Mouse (Mus musculus) spleen, postnatal 36 days (tissue): ENCODE results near the gene Hspb9.

Experiments
- DNase-seq, 2 experiments: peaks; one replicate each; pipeline ENCODE4 v3.0.0; 2022; ENCODE audit warnings: low spot score in 2 of 2, mixed read lengths in 1 of 2

The Hspb9 gene

GRCm38 (mm10) chr11:100730477-100731205, 17.0 kb downstream of the Hspb9 start:
- DNase-seq: no peak

- no peak for DNase-seq
Measured at GRCm38 (mm10) chr11:100735134-100735865, 21.6 kb downstream of the Hspb9 start.

GRCm38 (mm10) chr11:100735954-100736745, 22.5 kb downstream of the Hspb9 start:
- peak in 1 of 2 experiments; percentile 41 for DNase-seq

GRCm38 (mm10) chr11:100736746-100737080, 23.1 kb downstream of the Hspb9 start:
- DNase-seq: no peak

GRCm38 (mm10) chr11:100737105-100737733, 23.6 kb downstream of the Hspb9 start:
- peak; percentile 44 to 55 for DNase-seq

GRCm38 (mm10) chr11:100738066-100738604, 24.5 kb downstream of the Hspb9 start, which contains the start of gene Rab5c:
TSS of gene Rab5c (minus strand) at chr11:100738215.
- DNase-seq: peak; percentile 99 to 100

- DNase-seq: no peak
Measured at GRCm38 (mm10) chr11:100738749-100739148, 25.1 kb downstream of the Hspb9 start.

GRCm38 (mm10) chr11:100741348-100741747, 27.7 kb downstream of the Hspb9 start:
- no peak for DNase-seq

- DNase-seq: peak; percentile 39 to 56
Measured at GRCm38 (mm10) chr11:100745085-100745484, 31.4 kb downstream of the Hspb9 start.

GRCm38 (mm10) chr11:100746546-100746945, 32.9 kb downstream of the Hspb9 start:
- no peak for DNase-seq

GRCm38 (mm10) chr11:100747114-100747513, 33.5 kb downstream of the Hspb9 start:
- DNase-seq: no peak

- no peak for DNase-seq
Measured at GRCm38 (mm10) chr11:100748620-100749019, 35.0 kb downstream of the Hspb9 start.

- DNase-seq: no peak
Measured at GRCm38 (mm10) chr11:100749469-100749868, 35.8 kb downstream of the Hspb9 start.

- DNase-seq: no peak
Measured at GRCm38 (mm10) chr11:100750127-100750526, 36.5 kb downstream of the Hspb9 start.

- DNase-seq: no peak
Measured at GRCm38 (mm10) chr11:100752294-100752693, 38.6 kb downstream of the Hspb9 start.

- DNase-seq: no peak
Measured at GRCm38 (mm10) chr11:100754021-100754692, 40.5 kb downstream of the Hspb9 start.

GRCm38 (mm10) chr11:100754693-100755057, 41.0 kb downstream of the Hspb9 start:
- DNase-seq: no peak

GRCm38 (mm10) chr11:100756476-100756875, 42.8 kb downstream of the Hspb9 start:
- no peak for DNase-seq

- DNase-seq: peak; percentile 45 to 52
Measured at GRCm38 (mm10) chr11:100757566-100757965, 43.9 kb downstream of the Hspb9 start.

- DNase-seq: no peak
Measured at GRCm38 (mm10) chr11:100758707-100759610, 45.3 kb downstream of the Hspb9 start.
